Mouse (Mus musculus) forebrain, embryonic 11.5 days (tissue): ENCODE results near the gene 4930402F06Rik. TPM values are rescaled to one million over a fixed set of nuclear protein-coding genes. Genes with fewer than 3 reads are reported as not detected.

ENCODE experiments used
- ATAC-seq: fragments of 200-750 bp; cut with Nextera tagmentation; replicated peaks from 2 replicates; pipeline ENCODE4 v1.8.0; 2017; ENCODE audit warnings: moderate TSS enrichment; ENCODE audit not compliant: low FRiP score
- DNase-seq: peaks from one replicate; pipeline ENCODE4 v3.0.0-alpha.2; 2017; ENCODE audit warnings: low spot score
- H3K27ac ChIP-seq: fragments of 300-500 bp; sonication (generic); 2 replicates; pipeline ENCODE4 v1.5.1; 2014; ENCODE audit warnings: low read depth, low read length
- H3K27me3 ChIP-seq: fragments of 300-500 bp; sonication (generic); 2 replicates; pipeline ENCODE4 v1.6.1; 2014; ENCODE audit warnings: mild to moderate bottlenecking, low read length, mixed read lengths; ENCODE audit not compliant: control insufficient read depth, insufficient read depth
- H3K36me3 ChIP-seq: fragments of 300-500 bp; sonication (generic); 2 replicates; pipeline ENCODE4 v1.6.1; 2014; ENCODE audit warnings: mild to moderate bottlenecking, low read length, moderate library complexity, mixed read lengths; ENCODE audit not compliant: control insufficient read depth, insufficient read depth
- H3K4me1 ChIP-seq: fragments of 300-500 bp; sonication (generic); replicated peaks from 2 replicates; pipeline ENCODE4 v1.6.1; 2014; ENCODE audit warnings: low read length, mixed read lengths; ENCODE audit not compliant: control insufficient read depth, insufficient read depth
- H3K4me2 ChIP-seq: fragments of 300-500 bp; sonication (generic); 2 replicates; pipeline ENCODE4 v1.6.1; 2014; ENCODE audit warnings: low read depth, mild to moderate bottlenecking, low read length, moderate library complexity, mixed read lengths; ENCODE audit not compliant: severe bottlenecking
- H3K4me3 ChIP-seq: fragments of 300-500 bp; sonication (generic); 2 replicates; pipeline ENCODE4 v1.5.1; 2014; ENCODE audit warnings: low read depth, low read length
- H3K9ac ChIP-seq: fragments of 300-500 bp; sonication (generic); 2 replicates; pipeline ENCODE4 v1.6.1; 2014; ENCODE audit warnings: low read length
- H3K9me3 ChIP-seq: fragments of 300-500 bp; sonication (generic); 2 replicates; pipeline ENCODE4 v1.6.1; 2016; ENCODE audit warnings: low read length, mixed read lengths; ENCODE audit not compliant: control insufficient read depth
- WGBS: fragments of 180-500 bp; shearing (Covaris S2); extraction: QIAGEN DNeasy Blood & Tissue Kit; methylation state at CpG from one replicate; pipeline ENCODE4 v1.1.7; 2014; 5-methylcytosine and 5-hydroxymethylcytosine counted together
- polyA plus RNA-seq: library from polyadenylated mRNA; unstranded; fragments of >200 nt; fragmentation: Nextera tagmentation; extraction: Ambion mirVana; gene quantifications from 2 replicates; pipeline ENCODE4 v1.2.1, GENCODE M21; 2014

Gene 4930402F06Rik
- polyA plus RNA-seq, 1 experiment from 2014 or later = not detected

GRCm38 (mm10) chr2:35329061-35329460 is 67.9 kb downstream of the 4930402F06Rik start:
- Histone ChIP-seq H3K4me2 (no peak overlapping the region), H3K27me3 (no peaks in the 10 kb centered on the region), H3K4me1 (no peaks in the 10 kb centered on the region), H3K9ac (no peak overlapping the region), H3K27ac (no peak overlapping the region), H3K36me3 (no peaks in the 10 kb centered on the region), H3K4me3 (no peak overlapping the region), H3K9me3 (no peaks in the 10 kb centered on the region)
- DNase-seq (no peak), ATAC-seq (no peak)
- WGBS = 91% methylated on average over 2 of the region's 2 CpGs

GRCm38 (mm10) chr2:35328064-35328792 is 68.7 kb downstream of the 4930402F06Rik start:
- DNase-seq (no peak), ATAC-seq (no peak)
- no peaks in the 10 kb centered on the region for H3K9me3 ChIP-seq
- no peak overlapping the region for H3K27ac ChIP-seq
- H3K9ac ChIP-seq = no peak overlapping the region
- H3K27me3 ChIP-seq = no peaks in the 10 kb centered on the region
- no peak overlapping the region for H3K4me3 ChIP-seq
- H3K36me3 ChIP-seq = no peaks in the 10 kb centered on the region
- no peak overlapping the region for H3K4me2 ChIP-seq
- no peaks in the 10 kb centered on the region for H3K4me1 ChIP-seq
- 32% methylated on average over 11 of the region's 11 CpGs for WGBS

- Histone ChIP-seq H3K9me3 (no peaks in the 10 kb centered on the region), H3K27me3 (no peaks in the 10 kb centered on the region), H3K4me2 (no peak overlapping the region), H3K4me1 (no peaks in the 10 kb centered on the region), H3K27ac (no peak overlapping the region), H3K4me3 (no peak overlapping the region), H3K9ac (no peak overlapping the region), H3K36me3 (no peaks in the 10 kb centered on the region)
- no peak for ATAC-seq
- 62% methylated on average over 10 of the region's 10 CpGs for WGBS
- DNase-seq = no peak
These were observed 69.4 kb downstream of the 4930402F06Rik start for GRCm38 (mm10) chr2:35327583-35327982.

GRCm38 (mm10) chr2:35326931-35327330 is 70.0 kb downstream of the 4930402F06Rik start:
- Histone ChIP-seq H3K4me3 (no peak overlapping the region), H3K4me2 (no peak overlapping the region), H3K27ac (no peak overlapping the region), H3K9ac (no peak overlapping the region), H3K4me1 (no peaks in the 10 kb centered on the region), H3K36me3 (no peaks in the 10 kb centered on the region), H3K27me3 (no peaks in the 10 kb centered on the region), H3K9me3 (no peaks in the 10 kb centered on the region)
- ATAC-seq = no peak
- DNase-seq = no peak
- 67% methylated on average over 1 of the region's 1 CpGs for WGBS

- Histone ChIP-seq H3K27me3 (no peaks in the 10 kb centered on the region), H3K4me1 (no peaks in the 10 kb centered on the region), H3K4me3 (no peak overlapping the region), H3K4me2 (no peak overlapping the region), H3K36me3 (no peaks in the 10 kb centered on the region), H3K9ac (no peak overlapping the region), H3K27ac (no peak overlapping the region), H3K9me3 (no peaks in the 10 kb centered on the region)
- WGBS = 74% methylated on average over 10 of the region's 10 CpGs
- ATAC-seq (no peak), DNase-seq (no peak)
These were observed 71.0 kb downstream of the 4930402F06Rik start for GRCm38 (mm10) chr2:35325930-35326329.

Other genes with a start within 250 kb of the 4930402F06Rik start
- 249 and 271 TPM in 2 replicates for gene Rab14, start 196.1 kb downstream of the 4930402F06Rik start, polyA plus RNA-seq
- 28.0 and 33.4 TPM in 2 replicates for gene Gsn, start 140.8 kb downstream of the 4930402F06Rik start, polyA plus RNA-seq
- 10.6 and 13.0 TPM in 2 replicates for gene Stom, start 60.2 kb downstream of the 4930402F06Rik start, polyA plus RNA-seq
- gene 4930568D16Rik, start 29.4 kb downstream of the 4930402F06Rik start, polyA plus RNA-seq = not detected in 2 replicates
- 5.1 and 7.2 TPM in 2 replicates for gene Ggta1, start 66.1 kb upstream of the 4930402F06Rik start, polyA plus RNA-seq
- gene Dab2ip, start 161.1 kb upstream of the 4930402F06Rik start, polyA plus RNA-seq = 51.5 and 52.2 TPM in 2 replicates